Mouse (Mus musculus) heart, postnatal 0 days (tissue): ENCODE measurements at regions not wholly inside any gene's neighbourhood (a gene's known extent, or its start where the extent isn't known, plus 50 kb on each side); places are given as distances from the start of the nearest gene placed in this dataset.

Source experiments
- ATAC-seq: fragments of 200-750 bp; cut with Nextera tagmentation; 2 replicates; pipeline ENCODE4 v1.8.0; 2017; ENCODE audit warnings: low read depth, moderate number of reproducible peaks, moderate library complexity; ENCODE audit not compliant: insufficient read depth
- DNase-seq: peaks from one replicate; pipeline ENCODE4 v3.0.0-alpha.2; 2016; ENCODE audit warnings: low spot score
- H3K27ac ChIP-seq: fragments of 300-500 bp; sonication (generic); 2 replicates; pipeline ENCODE4 v1.5.1; 2014; ENCODE audit warnings: low read depth, mild to moderate bottlenecking
- H3K27me3 ChIP-seq: fragments of 300-500 bp; sonication (generic); 2 replicates; pipeline ENCODE4 v1.6.1; 2014; ENCODE audit warnings: low read length, mixed read lengths; ENCODE audit not compliant: control insufficient read depth, insufficient read depth
- H3K36me3 ChIP-seq: fragments of 300-500 bp; sonication (generic); replicated peaks from 2 replicates; pipeline ENCODE4 v1.6.1; 2014; ENCODE audit warnings: low read length, mixed read lengths; ENCODE audit not compliant: control insufficient read depth, insufficient read depth
- H3K4me1 ChIP-seq: fragments of 300-500 bp; sonication (generic); 2 replicates; pipeline ENCODE4 v1.6.1; 2014; ENCODE audit warnings: antibody characterized with exemption; ENCODE audit not compliant: control insufficient read depth, insufficient read depth
- H3K4me2 ChIP-seq: fragments of 300-500 bp; sonication (generic); 2 replicates; pipeline ENCODE4 v1.6.1; 2014; ENCODE audit warnings: low read depth, mild to moderate bottlenecking, low read length, moderate library complexity
- H3K4me3 ChIP-seq: fragments of 300-500 bp; sonication (generic); 2 replicates; pipeline ENCODE4 v1.5.1; 2014; ENCODE audit warnings: low read depth, low read length
- H3K9ac ChIP-seq: fragments of 300-500 bp; sonication (generic); replicated peaks from 2 replicates; pipeline ENCODE4 v1.6.1; 2014; ENCODE audit warnings: low read depth, low read length, mixed read lengths
- H3K9me3 ChIP-seq: fragments of 300-500 bp; sonication (generic); replicated peaks from 2 replicates; pipeline ENCODE4 v1.6.1; 2016; ENCODE audit warnings: low read length; ENCODE audit not compliant: control insufficient read depth
- CTCF ChIP-seq: IDR thresholded peaks from 2 replicates; pipeline ENCODE4 v1.5.1; 2016; ENCODE audit warnings: antibody characterized with exemption, control low read depth, low read depth
- EP300 ChIP-seq: IDR thresholded peaks from 2 replicates; pipeline ENCODE4 v1.6.1; 2016; ENCODE audit warnings: antibody characterized with exemption, low read depth
- WGBS: fragments of 180-500 bp; shearing (Covaris S2); extraction: QIAGEN DNeasy Blood & Tissue Kit; methylation state at CpG from one replicate; pipeline ENCODE4 v1.1.7; 2014; 5-methylcytosine and 5-hydroxymethylcytosine counted together

GRCm38 (mm10) chr16:87044773-87045561 is 309.0 kb upstream of the N6amt1 start:
- no peak overlapping the region for H3K4me3 ChIP-seq
- H3K27ac ChIP-seq: no peak overlapping the region
- no peaks in the 10 kb centered on the region for H3K4me1 ChIP-seq
- no peaks in the 10 kb centered on the region for H3K27me3 ChIP-seq
- no peak overlapping the region for H3K9ac ChIP-seq
- H3K9me3 ChIP-seq: no peaks in the 10 kb centered on the region
- no peaks in the 10 kb centered on the region for H3K36me3 ChIP-seq
- DNase-seq: no peak
- no peak for ATAC-seq
- TF ChIP-seq EP300: no peak
- no peak for TF ChIP-seq CTCF
- 66% methylated on average over 5 of the region's 5 CpGs for WGBS
- H3K4me2 ChIP-seq: no peak overlapping the region

GRCm38 (mm10) chr16:87043689-87044088 is 310.3 kb upstream of the N6amt1 start:
- no peak for DNase-seq
- no peak for ATAC-seq
- Histone ChIP-seq H3K36me3 (no peaks in the 10 kb centered on the region), H3K9me3 (no peaks in the 10 kb centered on the region), H3K9ac (no peak overlapping the region), H3K4me3 (no peak overlapping the region), H3K4me1 (no peaks in the 10 kb centered on the region), H3K27ac (no peak overlapping the region), H3K4me2 (no peak overlapping the region), H3K27me3 (no peaks in the 10 kb centered on the region)
- no peak for TF ChIP-seq CTCF
- TF ChIP-seq EP300: no peak

- Histone ChIP-seq H3K4me3 (no peak overlapping the region), H3K36me3 (no peaks in the 10 kb centered on the region), H3K9ac (no peak overlapping the region), H3K27ac (no peak overlapping the region), H3K27me3 (no peaks in the 10 kb centered on the region), H3K9me3 (no peaks in the 10 kb centered on the region), H3K4me2 (no peak overlapping the region), H3K4me1 (no peaks in the 10 kb centered on the region)
- DNase-seq (no peak), ATAC-seq (no peak)
- WGBS: 67% methylated on average over 4 of the region's 4 CpGs
- TF ChIP-seq EP300 (no peak), CTCF (no peak)
These were observed 313.6 kb upstream of the N6amt1 start for GRCm38 (mm10) chr16:87040366-87040765.

- H3K27me3 ChIP-seq: no peaks in the 10 kb centered on the region
- no peaks in the 10 kb centered on the region for H3K9me3 ChIP-seq
- H3K4me3 ChIP-seq: no peak overlapping the region
- WGBS: 78% methylated on average over 1 of the region's 1 CpGs
- DNase-seq (no peak), ATAC-seq (no peak)
- H3K9ac ChIP-seq: no peak overlapping the region
- TF ChIP-seq CTCF: no peak
- TF ChIP-seq EP300: no peak
- H3K27ac ChIP-seq: no peak overlapping the region
- no peaks in the 10 kb centered on the region for H3K4me1 ChIP-seq
- no peak overlapping the region for H3K4me2 ChIP-seq
- no peaks in the 10 kb centered on the region for H3K36me3 ChIP-seq
These were observed 314.1 kb upstream of the N6amt1 start for GRCm38 (mm10) chr16:87039861-87040260.

- H3K36me3 ChIP-seq: no peaks in the 10 kb centered on the region
- ATAC-seq: no peak
- TF ChIP-seq CTCF: no peak
- no peak for TF ChIP-seq EP300
These were observed 316.9 kb upstream of the N6amt1 start for GRCm38 (mm10) chr16:87037061-87037460.

GRCm38 (mm10) chr16:87031836-87032235 is 322.1 kb upstream of the N6amt1 start:
- H3K4me3 ChIP-seq: no peak overlapping the region
- no peaks in the 10 kb centered on the region for H3K9me3 ChIP-seq
- TF ChIP-seq EP300 (no peak), CTCF (no peak)
- no peak for DNase-seq
- WGBS: 66% methylated on average over 3 of the region's 3 CpGs
- H3K36me3 ChIP-seq: no peaks in the 10 kb centered on the region
- no peak overlapping the region for H3K9ac ChIP-seq
- H3K27ac ChIP-seq: no peak overlapping the region
- no peaks in the 10 kb centered on the region for H3K4me1 ChIP-seq
- H3K4me2 ChIP-seq: no peak overlapping the region
- no peak for ATAC-seq
- no peaks in the 10 kb centered on the region for H3K27me3 ChIP-seq

More at GRCm38 (mm10) chr16:87037061-87037460, 316.9 kb upstream of the N6amt1 start:
- Histone ChIP-seq H3K9ac (no peak overlapping the region), H3K4me2 (no peak overlapping the region), H3K4me3 (no peak overlapping the region), H3K27ac (no peak overlapping the region), H3K4me1 (no peaks in the 10 kb centered on the region), H3K9me3 (no peaks in the 10 kb centered on the region), H3K27me3 (no peaks in the 10 kb centered on the region)
- no peak for DNase-seq
- 73% methylated on average over 6 of the region's 6 CpGs for WGBS
